Mouse (Mus musculus): ENCODE measurements around the gene Mslnl. TPM values are rescaled to one million over a fixed set of nuclear protein-coding genes. Genes with fewer than 3 reads are reported as not detected.

Gene Mslnl
- polyA plus RNA-seq, 1 experiment from 2014 or later, result not detected

- no peaks in the 10 kb centered on the region for H3K36me3 ChIP-seq
- DNase-seq (ENCODE audit: low spot score), result no peak
These were observed 15.6 kb downstream of the Mslnl start for GRCm38 (mm10) chr17:25751446-25751845.

GRCm38 (mm10) chr17:25754241-25754640 is 18.4 kb downstream of the Mslnl start, which contains the start of gene Msln:
Gene Msln, minus strand, starts transcription at chr17:25754378.
- DNase-seq (ENCODE audit: low spot score), result no peak
- Histone ChIP-seq H3K36me3 (no peaks in the 10 kb centered on the region), H3K27me3 (ENCODE audit: low read depth, poor library complexity, severe bottlenecking) (peaks cover 33% of the 10 kb centered on the region), H3K4me3 (no peak within 1 kb of the TSS), H3K4me1 (no peaks in the 10 kb centered on the region; the same call in 1 of the 2 replicates), H3K9me3 (replicated peaks) (no peaks in the 10 kb centered on the region), H3K27ac (replicated peaks) (no peak within 1 kb of the TSS; the same call in 1 of the 2 replicates)
- 91% methylated on average over 9 of the region's 9 CpGs for WGBS

More at GRCm38 (mm10) chr17:25751446-25751845, 15.6 kb downstream of the Mslnl start:
- 84% methylated on average over 5 of the region's 5 CpGs for WGBS
- Histone ChIP-seq H3K9me3 (replicated peaks) (no peaks in the 10 kb centered on the region), H3K4me3 (no peak overlapping the region), H3K27me3 (ENCODE audit: low read depth, poor library complexity, severe bottlenecking) (peaks cover 13% of the 10 kb centered on the region; the same call in 1 of the 2 replicates), H3K27ac (replicated peaks) (no peak overlapping the region), H3K4me1 (no peaks in the 10 kb centered on the region; the same call in 1 of the 2 replicates)

- no peaks in the 10 kb centered on the region; the same call in 1 of the 2 replicates for H3K4me1 ChIP-seq
- H3K4me3 ChIP-seq, result no peak overlapping the region
These were observed 19.2 kb downstream of the Mslnl start for GRCm38 (mm10) chr17:25755086-25755485.

GRCm38 (mm10) chr17:25755627-25756377 is 20.0 kb downstream of the Mslnl start:
- no peaks in the 10 kb centered on the region for H3K9me3 ChIP-seq (replicated peaks)
- no peak overlapping the region for H3K27ac ChIP-seq (replicated peaks)
- H3K27me3 ChIP-seq (ENCODE audit: low read depth, poor library complexity, severe bottlenecking), result peaks cover 48% of the 10 kb centered on the region
- H3K36me3 ChIP-seq, result no peaks in the 10 kb centered on the region
- H3K4me3 ChIP-seq, result no peak overlapping the region
- no peak for DNase-seq (ENCODE audit: low spot score)
- H3K4me1 ChIP-seq, result no peaks in the 10 kb centered on the region; the same call in 1 of the 2 replicates
- 69% methylated on average over 4 of the region's 4 CpGs for WGBS

More at GRCm38 (mm10) chr17:25755086-25755485, 19.2 kb downstream of the Mslnl start:
- 81% methylated on average over 4 of the region's 4 CpGs for WGBS
- Histone ChIP-seq H3K27ac (replicated peaks) (no peak overlapping the region), H3K9me3 (replicated peaks) (no peaks in the 10 kb centered on the region), H3K27me3 (ENCODE audit: low read depth, poor library complexity, severe bottlenecking) (peaks cover 41% of the 10 kb centered on the region), H3K36me3 (no peaks in the 10 kb centered on the region)
- DNase-seq (ENCODE audit: low spot score), result no peak

GRCm38 (mm10) chr17:25756378-25757242 is 20.8 kb downstream of the Mslnl start:
- Histone ChIP-seq H3K4me1 (peaks cover 7% of the 10 kb centered on the region), H3K27me3 (ENCODE audit: low read depth, poor library complexity, severe bottlenecking) (peaks cover 48% of the 10 kb centered on the region), H3K36me3 (no peaks in the 10 kb centered on the region), H3K4me3 (no peak overlapping the region), H3K9me3 (replicated peaks) (no peaks in the 10 kb centered on the region), H3K27ac (replicated peaks) (no peak overlapping the region)
- no peak for DNase-seq (ENCODE audit: low spot score)
- 85% methylated on average over 9 of the region's 9 CpGs for WGBS

GRCm38 (mm10) chr17:25757691-25758090 is 21.8 kb downstream of the Mslnl start:
- H3K9me3 ChIP-seq (replicated peaks), result no peaks in the 10 kb centered on the region
- DNase-seq (ENCODE audit: low spot score), result no peak
- no peak overlapping the region for H3K4me3 ChIP-seq
- no peak overlapping the region for H3K27ac ChIP-seq (replicated peaks)
- peaks cover 18% of the 10 kb centered on the region for H3K4me1 ChIP-seq
- H3K27me3 ChIP-seq (ENCODE audit: low read depth, poor library complexity, severe bottlenecking), result peaks cover 48% of the 10 kb centered on the region
- no peaks in the 10 kb centered on the region for H3K36me3 ChIP-seq
- 84% methylated on average over 3 of the region's 3 CpGs for WGBS

GRCm38 (mm10) chr17:25760148-25760547 is 24.3 kb downstream of the Mslnl start:
- Histone ChIP-seq H3K27ac (replicated peaks) (no peak overlapping the region), H3K27me3 (ENCODE audit: low read depth, poor library complexity, severe bottlenecking) (peaks cover 50% of the 10 kb centered on the region), H3K9me3 (replicated peaks) (no peaks in the 10 kb centered on the region), H3K4me1 (peaks cover 22% of the 10 kb centered on the region), H3K36me3 (no peaks in the 10 kb centered on the region), H3K4me3 (no peak overlapping the region)
- no peak for DNase-seq (ENCODE audit: low spot score)
- 85% methylated on average over 8 of the region's 8 CpGs for WGBS

- peak; percentile 63 for DNase-seq (ENCODE audit: low spot score)
- Histone ChIP-seq H3K27me3 (ENCODE audit: low read depth, poor library complexity, severe bottlenecking) (peaks cover 46% of the 10 kb centered on the region), H3K4me1 (peaks cover 22% of the 10 kb centered on the region), H3K9me3 (replicated peaks) (no peaks in the 10 kb centered on the region), H3K27ac (replicated peaks) (no peak overlapping the region), H3K4me3 (no peak overlapping the region), H3K36me3 (no peaks in the 10 kb centered on the region)
- 45% methylated on average over 4 of the region's 4 CpGs for WGBS
These were observed 25.7 kb downstream of the Mslnl start for GRCm38 (mm10) chr17:25761561-25761970.

GRCm38 (mm10) chr17:25762591-25762990 is 26.7 kb downstream of the Mslnl start:
- 38% methylated on average over 3 of the region's 3 CpGs for WGBS
- Histone ChIP-seq H3K27me3 (ENCODE audit: low read depth, poor library complexity, severe bottlenecking) (peaks cover 50% of the 10 kb centered on the region), H3K4me1 (peaks cover 22% of the 10 kb centered on the region), H3K27ac (replicated peaks) (no peak overlapping the region), H3K9me3 (replicated peaks) (no peaks in the 10 kb centered on the region), H3K4me3 (no peak overlapping the region), H3K36me3 (no peaks in the 10 kb centered on the region)
- no peak for DNase-seq (ENCODE audit: low spot score)

- no peaks in the 10 kb centered on the region for H3K36me3 ChIP-seq
- peaks cover 38% of the 10 kb centered on the region for H3K27me3 ChIP-seq (ENCODE audit: low read depth, poor library complexity, severe bottlenecking)
- H3K27ac ChIP-seq (replicated peaks), result no peak overlapping the region
- H3K9me3 ChIP-seq (replicated peaks), result no peaks in the 10 kb centered on the region
- H3K4me3 ChIP-seq, result no peak overlapping the region
- peaks cover 22% of the 10 kb centered on the region for H3K4me1 ChIP-seq
- 67% methylated on average over 5 of the region's 5 CpGs for WGBS
- no peak for DNase-seq (ENCODE audit: low spot score)
These were observed 30.0 kb downstream of the Mslnl start for GRCm38 (mm10) chr17:25765886-25766285.

GRCm38 (mm10) chr17:25769331-25769730 is 33.5 kb downstream of the Mslnl start:
- Histone ChIP-seq H3K4me1 (peaks cover 9% of the 10 kb centered on the region), H3K36me3 (no peaks in the 10 kb centered on the region), H3K4me3 (no peak overlapping the region), H3K9me3 (replicated peaks) (no peaks in the 10 kb centered on the region), H3K27ac (replicated peaks) (no peak overlapping the region), H3K27me3 (ENCODE audit: low read depth, poor library complexity, severe bottlenecking) (peaks cover 30% of the 10 kb centered on the region)
- WGBS, result 67% methylated on average over 9 of the region's 9 CpGs
- DNase-seq (ENCODE audit: low spot score), result no peak

- DNase-seq (ENCODE audit: low spot score), result peak; percentile 98
- Histone ChIP-seq H3K27me3 (ENCODE audit: low read depth, poor library complexity, severe bottlenecking) (peaks cover 14% of the 10 kb centered on the region; the same call in 1 of the 2 replicates), H3K27ac (replicated peaks) (peak within 1 kb of the TSS; percentile 87), H3K4me1 (peaks cover 24% of the 10 kb centered on the region), H3K4me3 (peak within 1 kb of the TSS; percentile 81), H3K36me3 (peaks cover 13% of the 10 kb centered on the region), H3K9me3 (replicated peaks) (no peaks in the 10 kb centered on the region)
- under 1% methylated on average over 37 of the region's 37 CpGs for WGBS
These were observed 37.8 kb downstream of the Mslnl start, which contains the start of gene Narfl for GRCm38 (mm10) chr17:25773549-25774120. Gene Narfl, plus strand, starts transcription at chr17:25773776.
